Mouse (Mus musculus): ENCODE measurements around the gene Prss36. TPM values are rescaled to one million over a fixed set of nuclear protein-coding genes. Genes with fewer than 3 reads are reported as not detected.

Prss36 gene
- polyA plus RNA-seq, 1 experiment from 2014 or later, result 10.4 TPM

- H3K9me3 ChIP-seq (ENCODE audit: control insufficient read depth, low read length), result no peaks in the 10 kb centered on the region
- no peaks in the 10 kb centered on the region for H3K36me3 ChIP-seq (ENCODE audit: control insufficient read depth, insufficient read depth, low read length)
- H3K4me1 ChIP-seq (ENCODE audit: control insufficient read depth, insufficient read depth, low read length), result 0 out of 2 replicates have a peak, but pooled peaks cover 8% of the 10 kb centered on the region
- peak overlapping the region; percentile 79 for H3K27ac ChIP-seq (replicated peaks; ENCODE audit: low read depth, low read length)
- ATAC-seq (ENCODE audit: low FRiP score, low TSS enrichment) (no peak), DNase-seq (no peak)
- H3K4me2 ChIP-seq (ENCODE audit: low read length), result peak overlapping the region; percentile 92
- peak overlapping the region; percentile 69 for H3K4me3 ChIP-seq (replicated peaks; ENCODE audit: low read depth, low read length)
- H3K9ac ChIP-seq (replicated peaks; ENCODE audit: low read length), result peak overlapping the region; percentile 77
- WGBS, result 53% methylated on average over 18 of the region's 18 CpGs
- H3K27me3 ChIP-seq (ENCODE audit: control insufficient read depth, insufficient read depth, low read length), result no peaks in the 10 kb centered on the region
These were observed 10.2 kb downstream of the Prss36 start for GRCm38 (mm10) chr7:127936216-127936884.

GRCm38 (mm10) chr7:127935748-127936159, 10.8 kb downstream of the Prss36 start:
- peak overlapping the region; percentile 92 for H3K4me2 ChIP-seq (ENCODE audit: low read length)
- no peaks in the 10 kb centered on the region for H3K36me3 ChIP-seq (ENCODE audit: control insufficient read depth, insufficient read depth, low read length)
- H3K9ac ChIP-seq (replicated peaks; ENCODE audit: low read length), result peak overlapping the region; percentile 77
- WGBS, result under 1% methylated on average over 37 of the region's 38 CpGs
- peak overlapping the region; percentile 79 for H3K27ac ChIP-seq (replicated peaks; ENCODE audit: low read depth, low read length)
- DNase-seq (no peak), ATAC-seq (ENCODE audit: low FRiP score, low TSS enrichment) (no peak; the same call in none of the 2 replicates)
- H3K4me3 ChIP-seq (replicated peaks; ENCODE audit: low read depth, low read length), result peak overlapping the region; percentile 69
- H3K4me1 ChIP-seq (ENCODE audit: control insufficient read depth, insufficient read depth, low read length), result 0 out of 2 replicates have a peak, but pooled peaks cover 8% of the 10 kb centered on the region
- no peaks in the 10 kb centered on the region for H3K9me3 ChIP-seq (ENCODE audit: control insufficient read depth, low read length)
- H3K27me3 ChIP-seq (ENCODE audit: control insufficient read depth, insufficient read depth, low read length), result no peaks in the 10 kb centered on the region

GRCm38 (mm10) chr7:127935028-127935722, 11.3 kb downstream of the Prss36 start:
- H3K27me3 ChIP-seq (ENCODE audit: control insufficient read depth, insufficient read depth, low read length), result no peaks in the 10 kb centered on the region
- ATAC-seq (ENCODE audit: low FRiP score, low TSS enrichment) (peak; percentile 95), DNase-seq (peak; percentile 97)
- H3K27ac ChIP-seq (replicated peaks; ENCODE audit: low read depth, low read length), result peak overlapping the region; percentile 79
- 7% methylated on average over 32 of the region's 32 CpGs for WGBS
- peak overlapping the region; percentile 77 for H3K9ac ChIP-seq (replicated peaks; ENCODE audit: low read length)
- H3K9me3 ChIP-seq (ENCODE audit: control insufficient read depth, low read length), result no peaks in the 10 kb centered on the region
- peak overlapping the region; percentile 69 for H3K4me3 ChIP-seq (replicated peaks; ENCODE audit: low read depth, low read length)
- no peaks in the 10 kb centered on the region for H3K36me3 ChIP-seq (ENCODE audit: control insufficient read depth, insufficient read depth, low read length)
- peak overlapping the region; percentile 92 for H3K4me2 ChIP-seq (ENCODE audit: low read length)
- H3K4me1 ChIP-seq (ENCODE audit: control insufficient read depth, insufficient read depth, low read length), result 0 out of 2 replicates have a peak, but pooled peaks cover 8% of the 10 kb centered on the region

GRCm38 (mm10) chr7:127934075-127934474, 12.4 kb downstream of the Prss36 start:
- Histone ChIP-seq H3K9ac (replicated peaks; ENCODE audit: low read length) (no peak overlapping the region), H3K27ac (replicated peaks; ENCODE audit: low read depth, low read length) (no peak overlapping the region), H3K36me3 (ENCODE audit: control insufficient read depth, insufficient read depth, low read length) (no peaks in the 10 kb centered on the region), H3K4me1 (ENCODE audit: control insufficient read depth, insufficient read depth, low read length) (0 out of 2 replicates have a peak, but pooled peaks cover 8% of the 10 kb centered on the region), H3K4me2 (ENCODE audit: low read length) (no peak overlapping the region), H3K9me3 (ENCODE audit: control insufficient read depth, low read length) (no peaks in the 10 kb centered on the region), H3K27me3 (ENCODE audit: control insufficient read depth, insufficient read depth, low read length) (peaks cover 10% of the 10 kb centered on the region; the same call in 1 of the 2 replicates), H3K4me3 (replicated peaks; ENCODE audit: low read depth, low read length) (no peak overlapping the region)
- DNase-seq, result no peak
- ATAC-seq (ENCODE audit: low FRiP score, low TSS enrichment), result no peak
- 89% methylated on average over 5 of the region's 5 CpGs for WGBS

- Histone ChIP-seq H3K27me3 (ENCODE audit: control insufficient read depth, insufficient read depth, low read length) (peaks cover 17% of the 10 kb centered on the region), H3K27ac (replicated peaks; ENCODE audit: low read depth, low read length) (no peak overlapping the region), H3K36me3 (ENCODE audit: control insufficient read depth, insufficient read depth, low read length) (0 out of 2 replicates have a peak, but pooled peaks cover under 1% of the 10 kb centered on the region), H3K4me3 (replicated peaks; ENCODE audit: low read depth, low read length) (no peak overlapping the region), H3K4me2 (ENCODE audit: low read length) (no peak overlapping the region), H3K9ac (replicated peaks; ENCODE audit: low read length) (no peak overlapping the region), H3K4me1 (ENCODE audit: control insufficient read depth, insufficient read depth, low read length) (0 out of 2 replicates have a peak, but pooled peaks cover 8% of the 10 kb centered on the region), H3K9me3 (ENCODE audit: control insufficient read depth, low read length) (no peaks in the 10 kb centered on the region)
- WGBS, result 13% methylated on average over 13 of the region's 13 CpGs
- no peak for DNase-seq
- ATAC-seq (ENCODE audit: low FRiP score, low TSS enrichment), result no peak
These were observed 14.1 kb downstream of the Prss36 start for GRCm38 (mm10) chr7:127932273-127933031.

- Histone ChIP-seq H3K36me3 (ENCODE audit: control insufficient read depth, insufficient read depth, low read length) (peaks cover 10% of the 10 kb centered on the region; the same call in 1 of the 2 replicates), H3K4me2 (ENCODE audit: low read length) (no peak overlapping the region), H3K4me3 (replicated peaks; ENCODE audit: low read depth, low read length) (no peak overlapping the region), H3K27ac (replicated peaks; ENCODE audit: low read depth, low read length) (no peak overlapping the region), H3K4me1 (ENCODE audit: control insufficient read depth, insufficient read depth, low read length) (0 out of 2 replicates have a peak, but pooled peaks cover 8% of the 10 kb centered on the region), H3K27me3 (ENCODE audit: control insufficient read depth, insufficient read depth, low read length) (peaks cover 17% of the 10 kb centered on the region), H3K9ac (replicated peaks; ENCODE audit: low read length) (no peak overlapping the region), H3K9me3 (ENCODE audit: control insufficient read depth, low read length) (no peaks in the 10 kb centered on the region)
- ATAC-seq (ENCODE audit: low FRiP score, low TSS enrichment) (no peak), DNase-seq (no peak)
- 33% methylated on average over 13 of the region's 13 CpGs for WGBS
These were observed 15.0 kb downstream of the Prss36 start for GRCm38 (mm10) chr7:127931351-127932135.

GRCm38 (mm10) chr7:127930636-127931035, 15.9 kb downstream of the Prss36 start:
- Histone ChIP-seq H3K27ac (replicated peaks; ENCODE audit: low read depth, low read length) (no peak overlapping the region), H3K4me1 (ENCODE audit: control insufficient read depth, insufficient read depth, low read length) (0 out of 2 replicates have a peak, but pooled peaks cover 8% of the 10 kb centered on the region), H3K27me3 (ENCODE audit: control insufficient read depth, insufficient read depth, low read length) (peaks cover 17% of the 10 kb centered on the region), H3K4me3 (replicated peaks; ENCODE audit: low read depth, low read length) (no peak overlapping the region), H3K9ac (replicated peaks; ENCODE audit: low read length) (no peak overlapping the region), H3K4me2 (ENCODE audit: low read length) (no peak overlapping the region), H3K36me3 (ENCODE audit: control insufficient read depth, insufficient read depth, low read length) (peaks cover 19% of the 10 kb centered on the region), H3K9me3 (ENCODE audit: control insufficient read depth, low read length) (no peaks in the 10 kb centered on the region)
- DNase-seq (no peak), ATAC-seq (ENCODE audit: low FRiP score, low TSS enrichment) (no peak)
- 84% methylated on average over 5 of the region's 5 CpGs for WGBS

GRCm38 (mm10) chr7:127929923-127930322, 16.6 kb downstream of the Prss36 start, which contains the start of gene Prss8:
Gene Prss8 (minus strand): TSS chr7:127930104.
- Histone ChIP-seq H3K9ac (replicated peaks; ENCODE audit: low read length) (no peak within 1 kb of the TSS), H3K4me2 (ENCODE audit: low read length) (no peak within 1 kb of the TSS), H3K4me3 (replicated peaks; ENCODE audit: low read depth, low read length) (no peak within 1 kb of the TSS), H3K4me1 (ENCODE audit: control insufficient read depth, insufficient read depth, low read length) (0 out of 2 replicates have a peak, but pooled peaks cover 8% of the 10 kb centered on the region), H3K27me3 (ENCODE audit: control insufficient read depth, insufficient read depth, low read length) (peaks cover 17% of the 10 kb centered on the region), H3K36me3 (ENCODE audit: control insufficient read depth, insufficient read depth, low read length) (peaks cover 26% of the 10 kb centered on the region), H3K27ac (replicated peaks; ENCODE audit: low read depth, low read length) (no peak within 1 kb of the TSS), H3K9me3 (ENCODE audit: control insufficient read depth, low read length) (no peaks in the 10 kb centered on the region)
- WGBS, result 5% methylated on average over 6 of the region's 6 CpGs
- no peak for DNase-seq
- no peak for ATAC-seq (ENCODE audit: low FRiP score, low TSS enrichment)
